Mouse (Mus musculus) frontal cortex, postnatal 25 days (tissue): ENCODE data around the gene Syne2.
"Not testable (repeated sequence)": the region's sequence is repeated elsewhere in the genome, so short reads cannot be mapped to it uniquely, and the experiment has no call there.

Experiments used
- DNase-seq, 2 experiments: peaks; one replicate each; pipeline ENCODE4 v3.0.0; 2022; ENCODE audit warnings: low spot score in 2 of 2

Syne2 gene

DNA sequence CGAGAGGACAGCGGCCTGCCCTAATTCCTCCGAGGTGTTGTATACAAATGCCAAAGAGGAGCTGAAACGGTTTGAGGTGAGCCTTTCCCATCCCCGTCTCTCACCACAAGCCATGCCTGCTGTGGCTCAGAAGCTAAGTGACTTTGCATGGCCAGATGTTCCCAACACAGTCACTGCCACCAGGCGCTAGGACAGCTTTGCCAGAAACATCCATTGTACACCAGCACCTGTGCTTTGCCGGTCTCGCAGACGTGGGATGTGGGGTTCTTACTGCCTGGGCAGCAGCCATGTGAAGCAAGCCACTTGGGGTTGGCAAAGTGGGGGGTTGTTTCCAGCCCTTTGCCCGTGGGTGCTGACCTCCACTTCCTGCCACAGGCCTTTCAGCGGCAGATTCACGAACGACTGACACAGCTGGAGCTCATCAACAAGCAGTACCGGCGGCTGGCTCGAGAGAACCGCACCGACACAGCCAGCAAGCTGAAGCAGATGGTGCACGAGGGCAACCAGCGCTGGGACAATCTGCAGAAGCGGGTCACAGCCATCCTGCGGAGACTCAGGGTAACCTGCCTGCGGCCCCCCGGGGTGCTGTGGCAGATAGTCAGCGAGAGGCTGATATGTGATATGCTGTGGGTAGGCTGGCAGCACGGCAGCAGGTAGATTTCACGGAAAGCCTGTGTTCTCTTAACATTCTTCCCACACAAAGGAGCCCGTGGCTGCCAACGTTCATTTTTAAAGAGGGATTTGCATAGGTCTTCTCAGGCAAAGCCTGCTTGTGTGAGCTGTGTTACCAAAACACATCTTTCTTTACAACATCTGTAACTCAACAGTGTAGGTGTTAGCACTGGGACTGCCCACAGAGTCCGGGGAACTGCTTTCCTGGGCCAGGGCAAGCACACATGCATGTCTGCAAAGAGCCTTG lies 277.4 kb downstream of the Syne2 start:
- DNase-seq, result peak in 1 of 2 experiments; percentile 15

DNA sequence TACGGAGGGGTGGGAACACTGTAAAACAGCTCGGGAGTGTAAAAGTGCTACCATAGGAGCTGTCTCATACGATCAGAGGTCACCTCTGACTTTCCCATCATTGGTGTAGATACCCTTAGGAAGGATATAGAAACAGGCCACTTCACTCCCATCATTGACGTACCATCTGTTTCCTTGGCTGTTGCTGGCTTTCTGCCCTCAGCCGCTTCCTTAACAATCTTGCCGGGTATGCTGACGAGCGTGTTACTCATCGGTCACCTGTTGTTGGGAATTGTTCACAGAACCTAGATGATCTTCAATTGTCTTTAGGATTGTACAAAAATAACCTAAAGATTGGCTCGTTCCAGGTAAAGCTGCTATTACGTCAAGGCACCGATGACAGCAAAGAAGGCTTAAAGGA lies 284.7 kb downstream of the Syne2 start:
- DNase-seq, result no peak

DNA sequence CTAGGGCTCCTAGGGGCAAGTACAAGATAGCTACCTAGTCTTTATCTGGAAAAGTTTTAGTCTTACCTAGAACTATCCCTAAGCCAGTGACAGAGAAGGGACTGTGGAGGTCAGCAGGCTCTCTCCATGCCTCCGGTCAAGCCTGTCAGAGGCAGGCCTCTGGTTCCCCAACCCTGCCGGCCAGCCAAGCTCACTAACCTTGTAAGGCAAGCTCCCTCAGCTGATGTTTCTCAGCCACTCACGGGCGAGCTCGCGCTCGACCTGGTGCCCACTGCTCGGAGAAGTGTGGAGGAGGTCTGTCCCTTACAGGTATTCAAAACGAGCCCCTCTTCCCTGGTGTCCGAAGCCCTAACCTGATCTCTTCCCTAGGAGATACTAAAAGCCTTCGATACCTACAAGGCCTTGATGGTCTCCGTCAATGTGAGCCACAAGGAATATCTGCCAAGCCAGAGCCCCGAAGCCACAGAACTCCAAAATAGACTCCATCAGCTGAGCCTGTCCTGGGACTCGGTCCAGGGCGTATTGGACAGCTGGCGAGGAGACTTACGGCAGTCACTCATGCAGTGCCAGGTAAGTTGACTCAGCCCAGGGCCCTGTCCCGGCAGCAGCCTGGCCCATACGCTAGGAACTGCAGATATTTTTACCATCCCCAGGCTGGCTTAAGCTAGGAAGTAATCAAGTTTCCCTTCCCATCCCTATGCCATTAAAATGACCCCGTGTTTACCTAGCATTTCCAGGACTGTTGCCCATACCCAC lies 286.8 kb downstream of the Syne2 start:
- no peak for DNase-seq

DNA sequence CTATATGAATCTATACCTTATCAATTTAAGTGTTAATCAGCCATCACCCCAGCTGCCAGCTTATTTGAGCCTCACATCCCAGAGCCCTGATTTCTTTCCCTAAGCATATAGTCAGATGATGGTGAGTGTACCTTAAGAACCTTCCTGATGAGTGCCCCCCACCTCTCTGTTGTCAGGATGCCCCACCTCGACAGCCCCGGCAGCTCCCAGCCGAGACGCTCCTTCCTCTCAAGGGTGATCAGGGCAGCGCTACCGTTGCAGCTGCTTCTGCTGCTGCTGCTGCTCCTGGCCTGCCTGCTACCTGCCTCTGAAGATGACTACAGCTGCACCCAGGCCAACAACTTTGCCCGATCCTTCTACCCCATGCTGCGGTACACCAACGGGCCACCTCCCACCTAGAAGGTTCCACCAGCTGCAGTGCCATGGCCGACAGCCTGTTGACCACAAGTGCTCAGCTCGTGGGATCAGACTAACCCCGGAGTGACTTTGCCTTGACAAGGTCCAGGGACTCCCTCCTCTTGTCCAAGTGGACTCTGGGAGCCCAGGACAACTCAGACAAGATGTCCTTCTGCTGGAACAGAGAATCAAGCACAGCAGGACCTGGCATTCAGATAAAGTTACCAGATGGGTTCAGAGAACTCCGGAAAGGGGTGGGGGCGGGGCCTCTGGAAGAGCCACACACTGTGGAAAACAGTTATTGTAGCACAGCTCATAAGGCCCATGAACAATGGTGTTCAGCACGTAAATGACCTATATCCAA lies 291.9 kb downstream of the Syne2 start:
- DNase-seq, result no peak

DNA sequence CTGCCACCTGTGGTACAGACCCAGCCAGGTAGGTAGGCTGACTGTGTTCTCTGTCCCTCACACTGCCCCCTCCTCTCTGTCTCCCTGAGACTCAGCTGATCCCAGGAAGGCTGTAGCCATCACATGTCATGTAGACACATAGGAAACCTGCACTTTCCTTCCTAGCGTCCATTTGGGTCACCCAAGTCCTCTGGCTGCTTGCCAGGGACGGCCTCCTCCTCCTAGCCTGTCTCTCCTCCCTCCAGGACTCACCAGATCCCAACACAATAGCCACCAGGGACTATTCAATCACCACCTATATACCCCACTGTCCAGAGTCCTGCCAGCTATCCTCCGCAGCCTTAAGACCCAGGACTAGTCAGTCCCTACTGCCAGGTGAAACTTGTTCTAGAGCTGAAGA lies 293.1 kb downstream of the Syne2 start:
- DNase-seq, result no peak

DNA sequence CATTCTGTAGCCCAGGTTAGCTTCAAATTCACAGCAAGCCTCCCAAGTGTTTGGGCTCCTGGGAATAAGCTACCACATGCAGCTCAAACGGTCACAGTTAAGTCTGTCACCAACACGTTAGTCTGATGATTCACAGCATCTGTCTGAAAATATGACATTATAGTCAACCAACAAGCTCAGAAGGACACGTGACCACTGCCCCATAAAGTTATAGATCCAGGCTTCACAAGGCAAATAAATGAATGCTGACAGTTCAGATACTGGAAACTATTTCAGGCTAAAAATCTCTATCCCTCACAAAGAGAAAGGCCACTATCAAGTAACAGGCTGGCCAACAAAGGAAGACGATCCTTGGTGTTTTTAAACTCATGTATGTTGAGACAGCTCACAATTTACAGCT lies 298.6 kb downstream of the Syne2 start:
- DNase-seq, result no peak

DNA sequence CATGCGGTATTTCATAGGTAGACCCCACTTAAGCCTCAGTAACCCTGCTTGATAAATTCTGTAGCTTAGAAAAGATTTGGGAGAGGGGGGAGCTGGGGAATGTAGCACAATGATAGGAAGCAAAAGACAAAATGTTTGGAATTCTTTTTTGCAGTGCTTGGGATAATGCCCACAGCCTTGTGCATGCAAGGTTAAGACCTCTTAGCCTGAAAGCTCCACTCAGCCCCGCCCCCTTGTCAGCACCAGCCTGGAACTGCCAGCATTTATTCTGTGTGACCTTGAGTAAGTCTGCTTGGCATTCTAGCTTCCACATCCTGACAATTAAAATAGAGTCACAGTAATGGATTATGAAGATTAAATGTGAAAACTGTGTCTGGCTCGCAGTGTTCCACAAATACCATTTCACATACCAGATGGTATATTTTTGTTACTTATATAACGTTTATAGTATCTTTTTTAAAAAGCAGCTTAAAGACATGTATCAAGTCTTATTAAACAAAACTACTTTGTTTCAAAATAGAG lies 299.8 kb downstream of the Syne2 start:
- no peak for DNase-seq

DNA sequence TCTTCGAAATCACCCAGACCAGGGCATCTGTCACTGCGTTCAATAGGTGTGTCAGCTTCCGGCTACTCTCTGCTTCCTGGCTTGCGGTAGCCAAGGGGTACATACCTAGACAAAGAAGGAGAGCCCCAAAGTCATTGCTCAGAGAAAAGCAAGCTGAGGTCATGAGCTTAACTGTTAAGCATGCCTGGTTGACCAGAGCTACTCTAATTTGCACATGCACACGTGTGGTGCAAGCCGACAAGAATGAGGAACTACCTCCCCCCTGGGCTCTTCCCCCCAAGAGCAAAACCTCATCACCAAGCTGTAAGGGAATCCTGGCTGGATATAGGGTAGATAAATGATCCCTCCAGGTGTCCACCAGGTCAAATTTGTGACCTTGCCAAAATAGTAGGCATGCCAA lies 305.3 kb downstream of the Syne2 start:
- no peak for DNase-seq

DNA sequence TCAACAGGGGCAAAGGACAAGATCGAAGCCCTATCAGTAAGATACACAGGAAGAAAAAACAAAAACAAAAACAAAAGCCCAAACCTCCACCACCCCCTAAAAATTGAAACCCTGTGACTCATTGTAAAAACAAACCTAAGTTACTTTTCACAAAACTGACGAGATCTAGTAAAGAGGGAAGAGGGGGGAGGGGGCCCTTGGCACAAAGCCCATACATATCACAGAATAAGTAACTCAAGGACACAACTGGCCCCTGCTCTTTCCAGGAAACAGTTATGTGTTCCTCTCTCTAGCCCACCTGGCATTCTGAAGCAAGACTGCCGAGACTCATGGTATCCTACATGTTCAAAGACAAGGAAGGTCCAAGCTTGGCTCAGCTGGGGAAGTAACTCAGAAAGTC lies 310.4 kb downstream of the Syne2 start:
- DNase-seq, result no peak

DNA sequence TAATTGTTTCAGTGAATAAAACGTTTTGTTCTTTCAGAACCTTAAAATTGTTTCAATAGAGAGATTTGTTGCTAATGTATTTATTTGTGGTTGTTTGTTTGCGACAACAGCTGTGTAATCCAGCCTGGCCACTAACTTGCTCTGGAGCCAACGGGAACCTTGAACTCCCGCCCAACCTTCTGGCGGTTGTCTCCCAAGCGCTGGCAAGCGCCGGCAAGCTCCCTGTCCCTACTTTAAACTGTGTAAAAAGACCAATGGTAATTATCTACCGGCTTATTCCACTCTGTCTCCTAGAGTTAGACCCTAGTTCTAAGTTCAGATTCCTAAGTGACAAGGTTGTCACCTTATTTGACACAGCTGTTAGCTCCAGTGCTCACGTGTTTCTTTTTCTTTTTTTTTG lies 310.9 kb downstream of the Syne2 start:
- DNase-seq, result no peak

DNA sequence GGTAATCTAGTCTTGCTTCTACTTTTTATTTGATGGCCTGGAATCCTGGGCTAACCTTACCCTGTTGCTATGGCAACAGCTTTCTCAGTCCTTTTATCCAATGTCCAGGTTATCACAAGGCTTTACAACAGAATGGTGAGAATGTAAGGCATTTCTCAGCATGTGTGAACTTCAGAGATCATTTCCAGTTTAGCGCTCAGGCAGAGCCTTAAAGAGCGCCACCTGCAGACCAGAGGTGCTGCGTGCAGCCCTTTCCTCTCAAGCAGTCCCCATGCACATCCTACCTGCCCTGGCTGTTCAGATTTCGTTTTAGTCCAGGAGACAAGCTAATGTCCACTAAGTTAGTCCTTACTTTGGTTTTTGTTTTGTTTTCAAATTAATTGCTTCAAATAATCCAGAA lies 312.3 kb downstream of the Syne2 start:
- no peak for DNase-seq

DNA sequence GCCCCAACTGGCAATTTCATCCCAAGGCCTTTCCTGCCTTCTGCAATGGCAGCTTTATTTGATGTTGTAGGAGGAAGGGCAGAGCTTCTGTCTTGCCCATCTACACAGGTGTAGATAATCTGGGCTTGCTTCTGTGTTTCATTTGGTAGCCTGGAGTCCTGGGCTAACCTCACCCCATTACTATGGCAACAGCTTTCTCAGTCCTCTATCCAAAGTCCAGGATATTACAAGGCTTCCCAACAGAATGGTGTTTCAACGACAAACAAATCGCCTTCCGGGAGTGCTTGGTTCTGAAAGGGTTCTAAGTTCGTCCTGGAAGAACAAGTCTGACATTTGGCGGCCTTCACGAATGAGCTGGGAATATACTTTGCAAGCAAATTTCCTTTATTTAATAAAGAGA lies 313.0 kb downstream of the Syne2 start:
- no peak for DNase-seq

DNA sequence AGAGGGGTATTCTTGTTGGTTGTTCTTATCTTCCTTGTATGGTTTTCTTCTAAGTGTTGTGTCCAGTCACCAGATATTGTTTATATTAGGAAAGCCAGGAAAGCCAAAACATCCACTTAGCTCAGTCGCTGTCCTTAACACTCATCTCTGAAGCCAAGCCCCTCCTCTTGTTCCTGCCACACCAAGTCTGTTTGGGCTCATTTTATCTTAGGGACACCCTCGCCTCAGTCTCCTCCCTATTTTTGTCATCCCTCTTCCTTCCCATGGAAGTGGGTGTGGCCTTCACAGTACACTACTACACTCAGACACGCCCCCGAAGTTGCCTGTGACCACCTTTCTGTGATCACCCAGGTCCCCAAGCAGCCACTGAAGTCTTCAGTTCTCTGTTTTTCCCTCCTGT lies 314.7 kb downstream of the Syne2 start:
- DNase-seq, result no peak

DNA sequence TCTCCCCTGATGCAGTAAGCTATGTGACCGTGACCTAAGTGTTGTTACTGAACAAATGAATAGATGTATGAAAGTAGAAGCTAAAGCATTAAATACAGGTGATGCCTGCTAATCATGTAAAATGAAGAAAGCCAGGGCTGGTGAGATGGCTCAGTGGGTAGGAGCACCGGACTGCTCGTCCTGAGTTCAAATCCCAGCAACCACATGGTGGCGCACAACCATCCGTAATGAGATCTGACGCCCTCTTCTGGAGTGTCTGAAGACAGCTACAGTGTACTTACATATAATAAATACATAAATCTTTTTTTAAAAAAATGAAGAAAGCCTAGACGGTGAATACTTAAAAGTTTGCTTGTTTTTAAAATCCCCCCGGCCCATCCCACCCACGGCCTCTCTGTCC lies 315.1 kb downstream of the Syne2 start:
- DNase-seq, result not testable (repeated sequence)

DNA sequence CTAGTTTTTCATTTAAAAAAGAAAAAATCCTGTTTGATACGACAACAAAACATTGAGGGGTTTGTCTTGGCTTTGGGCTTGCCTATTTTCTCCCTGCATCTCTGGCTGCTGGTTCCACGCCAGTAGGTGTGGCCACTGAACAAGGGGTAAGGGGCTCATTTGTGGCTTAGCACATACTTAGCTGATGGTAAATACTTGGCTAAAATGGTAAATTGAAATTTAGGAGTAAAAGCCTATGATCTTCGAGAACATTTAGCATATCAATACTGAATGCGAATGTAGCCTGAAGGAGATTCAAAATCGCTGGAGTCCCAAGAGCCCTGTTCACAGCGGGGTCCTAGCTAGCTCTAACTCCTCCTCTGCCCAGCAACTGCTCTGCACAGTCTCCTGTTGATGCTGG lies 318.8 kb downstream of the Syne2 start:
- DNase-seq, result no peak

DNA sequence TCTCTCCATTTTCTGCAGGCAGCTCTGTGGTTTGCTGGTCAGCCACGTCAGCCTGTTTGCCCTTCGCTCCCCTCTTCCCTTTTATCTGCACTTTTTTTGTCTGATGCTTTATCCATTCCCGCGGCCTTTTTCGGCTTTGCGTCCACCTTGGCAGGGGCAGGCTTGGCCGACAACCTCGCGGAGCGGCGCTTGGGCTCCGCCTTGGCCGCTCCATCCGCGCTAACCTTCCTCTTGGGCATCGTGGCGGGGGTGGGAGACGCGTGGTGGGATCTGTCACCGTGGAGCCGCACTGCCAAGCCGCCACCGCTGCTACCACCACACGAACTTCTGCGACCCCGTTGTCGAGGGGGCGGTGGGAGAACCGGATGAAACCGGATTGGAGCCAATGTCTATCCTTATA lies 334.5 kb downstream of the Syne2 start:
- not testable (repeated sequence) for DNase-seq
